Mouse (Mus musculus) forebrain, embryonic 10.5 days (tissue): Measurements from ENCODE around the gene Gse1. TPM values are rescaled to one million over a fixed set of nuclear protein-coding genes. Genes with fewer than 3 reads are reported as not detected.

Experiments
- DNase-seq: peaks from one replicate; pipeline ENCODE4 v3.0.0-alpha.2; 2017; ENCODE audit warnings: low spot score; ENCODE audit errors: extremely low spot score
- H3K27ac ChIP-seq: fragments of 300-500 bp; sonication (generic); 2 replicates; pipeline ENCODE4 v1.5.1; 2016; ENCODE audit warnings: mild to moderate bottlenecking
- H3K27me3 ChIP-seq: fragments of 300-500 bp; sonication (generic); 2 replicates; pipeline ENCODE4 v1.6.1; 2016; ENCODE audit warnings: mild to moderate bottlenecking; ENCODE audit not compliant: poor library complexity, severe bottlenecking
- H3K36me3 ChIP-seq: fragments of 300-500 bp; sonication (generic); replicated peaks from 2 replicates; pipeline ENCODE4 v1.6.1; 2016; ENCODE audit warnings: mild to moderate bottlenecking, moderate library complexity
- H3K4me1 ChIP-seq: fragments of 300-500 bp; sonication (generic); 2 replicates; pipeline ENCODE4 v1.6.1; 2016
- H3K4me3 ChIP-seq: fragments of 300-500 bp; sonication (generic); 2 replicates; pipeline ENCODE4 v1.5.1; 2016; ENCODE audit warnings: mild to moderate bottlenecking, moderate library complexity
- H3K9me3 ChIP-seq: fragments of 300-500 bp; sonication (generic); 2 replicates; pipeline ENCODE4 v1.6.1; 2016; ENCODE audit warnings: mild to moderate bottlenecking, moderate library complexity
- WGBS: fragments of 180-500 bp; shearing (Covaris S2); methylation state at CpG from one replicate; pipeline ENCODE4 v1.1.7; 2016; 5-methylcytosine and 5-hydroxymethylcytosine counted together
- polyA plus RNA-seq: library from polyadenylated mRNA; unstranded; fragments of >200 nt; fragmentation: Nextera tagmentation; extraction: Ambion mirVana; gene quantifications from 2 replicates; pipeline ENCODE4 v1.2.1, GENCODE M21; 2016

Gene Gse1
- polyA plus RNA-seq, 1 experiment from 2014 or later: 12.0 TPM

- Histone ChIP-seq H3K27ac (peak overlapping the region; percentile 12), H3K4me3 (no peak overlapping the region), H3K9me3 (no peaks in the 10 kb centered on the region), H3K36me3 (peaks cover 7% of the 10 kb centered on the region), H3K27me3 (no peaks in the 10 kb centered on the region), H3K4me1 (peaks cover 47% of the 10 kb centered on the region)
- DNase-seq: no peak
- WGBS: 83% methylated on average over 9 of the region's 9 CpGs
Observed at GRCm38 (mm10) chr8:120249800-120250336, 21.6 kb downstream of the Gse1 start.

GRCm38 (mm10) chr8:120250750-120251410, 22.6 kb downstream of the Gse1 start:
- WGBS: 67% methylated on average over 16 of the region's 16 CpGs
- H3K27ac ChIP-seq: peak overlapping the region; percentile 13; the same call in 1 of the 2 replicates
- H3K4me1 ChIP-seq: peaks cover 57% of the 10 kb centered on the region
- H3K36me3 ChIP-seq: peaks cover 3% of the 10 kb centered on the region; the same call in 1 of the 2 replicates
- no peaks in the 10 kb centered on the region for H3K9me3 ChIP-seq
- no peaks in the 10 kb centered on the region for H3K27me3 ChIP-seq
- H3K4me3 ChIP-seq: no peak overlapping the region
- DNase-seq: no peak

- Histone ChIP-seq H3K9me3 (no peaks in the 10 kb centered on the region), H3K4me1 (peaks cover 63% of the 10 kb centered on the region), H3K27ac (peak overlapping the region; percentile 13), H3K4me3 (no peak overlapping the region), H3K36me3 (peaks cover 3% of the 10 kb centered on the region; the same call in 1 of the 2 replicates), H3K27me3 (no peaks in the 10 kb centered on the region)
- DNase-seq: no peak
- 73% methylated on average over 9 of the region's 9 CpGs for WGBS
Observed at GRCm38 (mm10) chr8:120251411-120252035, 23.3 kb downstream of the Gse1 start.

- Histone ChIP-seq H3K9me3 (no peaks in the 10 kb centered on the region), H3K4me1 (peaks cover 71% of the 10 kb centered on the region), H3K4me3 (no peak overlapping the region), H3K36me3 (no peaks in the 10 kb centered on the region), H3K27ac (peak overlapping the region; percentile 65), H3K27me3 (no peaks in the 10 kb centered on the region)
- WGBS: 83% methylated on average over 8 of the region's 8 CpGs
- DNase-seq: no peak
Observed at GRCm38 (mm10) chr8:120253626-120254025, 25.4 kb downstream of the Gse1 start.

- peak overlapping the region; percentile 17 for H3K27ac ChIP-seq
- 0 out of 2 replicates have a peak, but pooled peaks cover under 1% of the 10 kb centered on the region for H3K27me3 ChIP-seq
- no peak overlapping the region for H3K4me3 ChIP-seq
- peaks cover 75% of the 10 kb centered on the region for H3K4me1 ChIP-seq
- no peaks in the 10 kb centered on the region for H3K9me3 ChIP-seq
- DNase-seq: no peak
- 87% methylated on average over 6 of the region's 6 CpGs for WGBS
- H3K36me3 ChIP-seq: no peaks in the 10 kb centered on the region; the same call in 1 of the 2 replicates
Observed at GRCm38 (mm10) chr8:120255406-120255987, 27.2 kb downstream of the Gse1 start.

GRCm38 (mm10) chr8:120256958-120257357, 28.7 kb downstream of the Gse1 start:
- 64% methylated on average over 6 of the region's 6 CpGs for WGBS
- peak overlapping the region; percentile 57 for H3K27ac ChIP-seq
- H3K4me3 ChIP-seq: no peak overlapping the region
- H3K36me3 ChIP-seq: no peaks in the 10 kb centered on the region; the same call in 1 of the 2 replicates
- peaks cover 75% of the 10 kb centered on the region for H3K4me1 ChIP-seq
- no peak for DNase-seq
- no peaks in the 10 kb centered on the region for H3K9me3 ChIP-seq
- peaks cover 7% of the 10 kb centered on the region; the same call in 1 of the 2 replicates for H3K27me3 ChIP-seq

GRCm38 (mm10) chr8:120259206-120259605, 30.9 kb downstream of the Gse1 start:
- no peak for DNase-seq
- H3K9me3 ChIP-seq: no peaks in the 10 kb centered on the region
- H3K4me1 ChIP-seq: peaks cover 80% of the 10 kb centered on the region
- no peak overlapping the region for H3K27ac ChIP-seq
- H3K36me3 ChIP-seq: no peaks in the 10 kb centered on the region; the same call in 1 of the 2 replicates
- 81% methylated on average over 13 of the region's 13 CpGs for WGBS
- H3K4me3 ChIP-seq: no peak overlapping the region
- H3K27me3 ChIP-seq: peaks cover 29% of the 10 kb centered on the region

GRCm38 (mm10) chr8:120260677-120261076, 32.4 kb downstream of the Gse1 start:
- Histone ChIP-seq H3K27ac (peak overlapping the region; percentile 77), H3K36me3 (no peaks in the 10 kb centered on the region; the same call in 1 of the 2 replicates), H3K4me3 (no peak overlapping the region), H3K27me3 (peaks cover 34% of the 10 kb centered on the region), H3K4me1 (peaks cover 80% of the 10 kb centered on the region), H3K9me3 (no peaks in the 10 kb centered on the region)
- WGBS: 87% methylated on average over 5 of the region's 5 CpGs
- DNase-seq: no peak

GRCm38 (mm10) chr8:120261338-120262120, 33.3 kb downstream of the Gse1 start:
- peaks cover 34% of the 10 kb centered on the region for H3K27me3 ChIP-seq
- no peak overlapping the region for H3K4me3 ChIP-seq
- DNase-seq: no peak
- no peaks in the 10 kb centered on the region for H3K9me3 ChIP-seq
- peaks cover 80% of the 10 kb centered on the region for H3K4me1 ChIP-seq
- H3K36me3 ChIP-seq: no peaks in the 10 kb centered on the region; the same call in 1 of the 2 replicates
- 51% methylated on average over 21 of the region's 21 CpGs for WGBS
- peak overlapping the region; percentile 77 for H3K27ac ChIP-seq

- Histone ChIP-seq H3K27me3 (peaks cover 43% of the 10 kb centered on the region), H3K4me3 (no peak overlapping the region), H3K27ac (peak overlapping the region; percentile 91), H3K4me1 (peaks cover 95% of the 10 kb centered on the region), H3K36me3 (no peaks in the 10 kb centered on the region; the same call in 1 of the 2 replicates), H3K9me3 (no peaks in the 10 kb centered on the region)
- no peak for DNase-seq
- 91% methylated on average over 5 of the region's 5 CpGs for WGBS
Observed at GRCm38 (mm10) chr8:120263879-120264278, 35.6 kb downstream of the Gse1 start.

GRCm38 (mm10) chr8:120264388-120264943, 36.2 kb downstream of the Gse1 start:
- Histone ChIP-seq H3K36me3 (no peaks in the 10 kb centered on the region; the same call in 1 of the 2 replicates), H3K4me1 (peaks cover 95% of the 10 kb centered on the region), H3K9me3 (no peaks in the 10 kb centered on the region), H3K4me3 (peak overlapping the region; percentile 24), H3K27ac (peak overlapping the region; percentile 91), H3K27me3 (peaks cover 43% of the 10 kb centered on the region)
- DNase-seq: no peak
- 34% methylated on average over 13 of the region's 13 CpGs for WGBS
